Mouse (Mus musculus) ovary, adult 18-20 months (tissue): Measurements from ENCODE around the gene Syne3.

ENCODE experiments used
- DNase-seq: peaks from one replicate; pipeline ENCODE4 v3.0.0; 2022; ENCODE audit warnings: low spot score, mixed read lengths

Gene Syne3

DNA sequence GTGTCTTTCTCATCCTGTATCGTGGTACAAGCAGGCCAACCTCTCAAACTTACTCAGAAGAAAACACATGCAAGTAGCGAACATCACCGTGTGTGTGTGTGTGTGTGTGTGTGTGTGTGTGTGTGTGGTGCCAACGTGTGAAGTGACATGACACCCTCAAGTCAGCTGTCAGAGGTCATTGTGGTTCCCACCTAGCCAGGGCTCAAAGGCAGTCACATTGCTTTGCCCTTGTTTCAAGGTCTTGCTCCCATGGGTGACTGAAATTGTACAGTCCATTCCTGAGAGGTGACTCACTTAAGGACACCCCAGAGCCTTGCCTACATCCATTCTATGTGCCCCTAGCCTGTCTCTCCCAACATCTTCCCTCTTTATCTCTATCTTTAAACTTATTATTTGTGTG lies 40.0 kb downstream of the Syne3 start:
- DNase-seq, result no peak

DNA sequence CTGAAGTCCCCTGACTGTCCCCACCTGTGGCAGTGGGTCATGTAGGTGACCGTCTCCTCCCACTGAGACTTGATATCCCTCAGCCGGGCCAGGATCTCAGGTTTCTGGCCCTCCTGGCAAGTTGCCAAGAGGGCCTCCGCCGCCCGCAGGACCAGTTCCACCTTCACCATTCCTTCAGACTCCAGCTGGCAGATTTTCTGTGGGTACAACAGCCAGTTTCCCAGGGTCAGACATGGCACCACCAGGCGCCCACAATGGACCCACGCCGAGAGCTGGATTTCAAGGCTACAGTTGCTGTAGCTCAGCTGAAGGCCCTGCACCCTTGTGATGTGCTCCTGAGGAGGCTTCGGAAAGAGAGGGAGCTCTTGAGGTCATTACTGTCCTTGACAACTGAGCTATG lies 40.4 kb downstream of the Syne3 start:
- DNase-seq, result no peak

DNA sequence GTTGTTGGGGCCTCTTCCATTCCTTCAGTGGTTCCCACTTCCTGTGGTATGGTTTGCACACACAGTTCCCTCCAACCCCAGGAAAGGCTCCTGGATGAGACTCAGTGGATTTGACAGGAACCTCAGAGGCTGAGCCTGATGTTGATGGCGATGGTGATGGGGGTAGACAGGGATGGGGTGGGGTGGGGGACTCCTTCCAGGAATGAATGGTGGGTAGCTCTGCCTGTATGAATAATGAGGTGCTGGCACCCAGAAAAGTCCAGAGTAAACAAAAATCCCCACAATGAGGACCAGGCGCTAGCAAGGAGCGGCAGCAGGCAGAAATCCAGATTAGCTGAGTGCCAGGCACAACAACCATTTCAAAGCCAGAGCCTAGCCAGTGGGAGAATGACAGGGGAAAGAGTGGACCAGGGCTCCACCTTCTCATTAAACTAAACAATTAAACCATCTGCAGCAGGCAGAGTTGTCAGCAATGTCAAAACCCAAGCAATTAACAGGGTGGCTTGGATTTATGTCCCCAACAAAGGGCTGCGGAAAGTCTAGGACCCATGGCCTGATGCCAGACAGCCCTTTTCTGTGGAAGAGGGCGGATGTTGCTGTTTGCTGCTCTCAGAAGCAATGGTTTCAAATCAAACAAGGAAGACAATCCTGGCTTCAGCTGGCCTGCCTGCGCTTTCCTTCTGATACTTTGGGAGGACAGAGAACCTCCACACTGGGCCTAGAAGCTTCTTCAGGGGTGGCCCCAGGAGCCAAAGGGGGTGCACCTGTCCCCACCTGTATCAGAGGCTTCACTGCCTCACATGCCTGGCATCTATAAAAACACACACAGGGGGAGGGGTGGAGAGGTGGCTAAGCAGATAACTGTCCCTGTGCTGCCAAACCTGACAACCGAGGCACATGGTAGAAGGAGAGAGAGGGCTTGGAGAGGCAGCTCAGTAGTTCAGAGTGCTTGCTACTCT lies 44.4 kb downstream of the Syne3 start:
- DNase-seq, result no peak

DNA sequence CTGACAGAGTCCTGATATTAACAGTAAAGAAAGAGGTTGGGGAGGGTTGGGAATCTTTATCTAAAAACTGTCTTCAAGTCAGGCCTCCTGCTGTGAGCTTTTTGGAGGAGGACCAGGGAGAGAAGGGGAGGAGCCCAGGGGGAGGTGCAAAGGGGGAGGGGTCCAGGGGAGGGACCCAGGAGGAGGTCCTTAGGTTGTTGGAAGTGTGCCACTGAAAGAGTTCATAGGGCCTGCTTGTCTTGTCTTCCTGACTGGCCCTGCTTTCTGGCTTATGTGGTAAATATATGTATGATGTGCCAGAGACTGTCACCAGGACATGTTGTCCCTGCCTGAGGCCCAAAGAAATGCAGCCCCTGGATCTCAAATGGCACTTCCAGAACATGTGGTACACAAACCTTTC lies 49.2 kb downstream of the Syne3 start:
- DNase-seq, result no peak

DNA sequence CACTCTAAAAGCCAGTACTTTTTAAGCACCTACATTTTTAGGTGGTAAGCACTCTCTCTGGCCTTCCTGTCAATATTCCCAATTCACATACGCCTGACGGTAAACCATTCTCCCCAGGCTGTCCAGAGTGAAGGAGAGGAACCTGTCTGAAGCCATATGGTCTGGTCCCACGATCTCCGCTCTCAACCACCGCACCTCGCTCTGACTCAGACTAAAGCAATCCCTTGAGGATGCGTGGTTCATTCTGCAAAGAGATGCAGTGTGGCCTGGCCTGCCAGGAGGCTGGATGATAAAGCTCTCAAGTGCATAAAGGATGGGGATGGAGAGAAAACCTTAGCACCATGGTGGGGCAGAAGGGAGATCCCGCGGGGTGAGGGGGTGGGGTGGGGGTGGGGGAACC lies 49.6 kb downstream of the Syne3 start:
- DNase-seq, result no peak

DNA sequence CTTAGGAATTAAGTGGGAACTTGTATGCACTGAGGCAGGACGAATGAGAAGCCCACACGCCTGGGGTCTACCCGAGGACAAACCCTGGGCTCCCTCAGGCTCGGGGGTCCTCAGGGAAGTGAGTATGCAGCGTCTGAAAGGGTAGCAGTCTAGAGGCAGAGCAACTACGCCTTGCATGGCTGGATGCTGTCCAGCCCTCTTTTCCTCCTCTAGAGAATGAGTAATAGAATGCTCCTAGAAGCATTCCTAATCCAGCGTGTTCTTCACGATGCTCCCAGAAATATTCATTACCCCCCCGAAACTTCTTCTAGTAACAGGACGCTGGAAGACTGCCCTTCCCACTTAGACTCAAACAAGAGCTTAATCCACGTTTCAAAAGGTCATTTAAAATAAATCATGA lies 51.3 kb downstream of the Syne3 start:
- no peak for DNase-seq

DNA sequence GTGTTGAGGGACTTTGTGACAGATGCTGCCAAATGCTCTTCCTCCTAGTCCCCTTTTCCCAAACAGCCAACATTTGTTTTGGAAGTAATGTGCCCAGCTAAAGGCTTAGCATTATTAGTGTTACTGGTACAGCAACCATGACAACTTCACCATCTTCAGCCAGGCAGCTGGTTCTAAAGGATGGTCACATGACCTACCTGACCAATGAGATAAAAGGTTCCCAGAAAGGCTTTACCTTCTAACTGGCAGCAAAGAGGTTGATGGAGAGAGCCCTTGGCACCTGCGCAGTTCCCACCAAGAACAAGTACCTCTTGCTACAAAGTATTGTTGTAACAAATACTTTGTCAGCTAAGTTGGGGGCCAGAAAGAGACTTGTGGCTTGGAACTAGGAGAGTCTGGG lies 52.4 kb downstream of the Syne3 start:
- no peak for DNase-seq

DNA sequence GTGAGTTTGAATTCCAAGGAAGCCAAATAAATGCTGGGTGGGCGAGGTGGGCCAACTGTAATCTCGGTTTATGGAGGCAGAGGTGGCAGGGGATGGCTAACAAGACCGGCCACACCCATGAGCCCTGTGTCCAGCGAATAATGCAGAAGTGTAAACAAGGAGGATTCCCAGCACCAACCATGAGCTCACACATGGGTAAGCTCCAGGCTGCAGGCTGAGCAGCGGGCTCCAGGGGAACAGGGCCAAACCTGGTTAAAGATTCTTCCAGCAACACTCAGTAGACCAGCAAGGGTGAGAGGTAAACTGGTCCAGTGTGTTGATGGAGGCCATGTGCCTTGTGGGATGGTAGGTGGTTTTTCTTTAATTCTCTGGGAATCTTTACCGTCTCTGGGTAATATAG lies 53.2 kb downstream of the Syne3 start:
- no peak for DNase-seq

DNA sequence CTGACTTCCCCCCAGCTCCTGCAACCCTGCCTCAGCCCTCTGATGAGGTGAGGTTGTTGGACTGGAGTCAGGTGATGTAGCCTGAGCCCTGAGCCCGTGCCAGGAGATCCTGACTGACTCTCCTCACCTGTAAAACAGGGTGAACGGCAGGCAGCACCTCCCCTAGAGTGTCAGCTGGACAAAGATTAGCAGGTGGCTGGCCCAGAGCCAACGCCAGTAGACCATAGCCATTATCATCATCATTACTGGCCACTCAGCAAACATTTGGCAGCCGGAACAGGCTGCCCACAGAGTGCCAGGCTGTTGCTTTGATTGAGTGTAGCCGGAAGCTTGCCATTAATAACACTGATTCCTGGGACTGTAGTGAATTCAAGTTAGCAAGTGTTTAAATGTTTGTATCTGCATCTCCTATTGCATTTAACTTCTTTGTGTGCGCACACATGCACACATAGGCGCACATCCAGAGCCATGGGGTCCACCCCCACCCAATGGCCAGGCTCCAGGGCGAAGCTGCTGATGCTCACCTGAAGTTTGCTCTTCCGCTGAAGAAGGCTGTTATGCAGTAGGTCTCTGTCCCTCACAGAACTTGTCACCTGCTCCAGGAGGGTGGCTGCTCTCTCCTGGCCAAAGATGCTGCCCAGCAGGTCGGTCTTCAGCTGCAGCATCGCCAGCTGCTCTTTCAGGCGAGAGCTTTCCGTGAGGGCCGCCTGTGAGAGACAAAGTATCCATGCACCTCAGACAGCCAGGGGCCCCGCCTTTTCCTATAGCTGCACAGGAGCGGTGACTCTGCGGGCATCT lies 54.4 kb downstream of the Syne3 start:
- DNase-seq, result no peak

DNA sequence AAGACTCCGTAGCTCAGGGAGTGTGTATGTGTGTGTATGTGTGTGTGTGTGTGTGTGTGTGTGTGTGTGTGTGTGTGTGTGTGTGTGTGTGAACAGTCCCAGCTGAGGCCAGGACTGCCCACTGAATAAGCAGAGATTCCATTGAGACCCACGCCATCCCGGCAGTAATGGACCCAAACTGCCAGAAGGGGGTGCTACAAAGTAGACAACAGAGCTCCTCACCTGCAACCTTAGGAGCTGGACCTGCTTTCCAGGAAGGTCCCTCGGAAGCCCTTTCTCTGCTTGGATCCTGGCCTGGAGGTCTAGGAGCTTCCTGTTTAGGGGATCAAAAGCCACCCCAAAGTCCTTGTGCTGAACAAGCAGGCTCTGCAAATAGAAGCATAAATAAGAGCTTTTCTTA lies 55.7 kb downstream of the Syne3 start:
- DNase-seq, result no peak

DNA sequence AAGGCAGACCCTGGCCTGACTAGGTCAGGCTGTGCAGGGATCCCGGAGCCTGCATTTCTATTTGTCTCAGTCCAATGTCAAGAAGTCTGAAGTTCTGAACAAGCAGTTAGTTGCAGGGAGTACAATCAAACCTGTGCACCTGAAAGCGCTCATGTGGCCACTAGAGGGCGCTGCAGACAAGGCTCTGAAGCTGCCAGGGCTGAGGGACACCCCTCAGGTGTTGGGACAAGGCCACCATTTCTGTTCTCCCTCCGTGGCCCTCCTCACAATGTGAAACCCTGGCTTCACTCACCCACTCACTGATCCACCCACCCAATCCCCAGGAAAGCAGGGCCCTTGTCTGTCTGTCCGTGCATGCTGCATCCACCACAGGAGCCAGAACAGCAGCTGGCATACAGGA lies 57.2 kb downstream of the Syne3 start:
- peak; percentile 44 for DNase-seq

DNA sequence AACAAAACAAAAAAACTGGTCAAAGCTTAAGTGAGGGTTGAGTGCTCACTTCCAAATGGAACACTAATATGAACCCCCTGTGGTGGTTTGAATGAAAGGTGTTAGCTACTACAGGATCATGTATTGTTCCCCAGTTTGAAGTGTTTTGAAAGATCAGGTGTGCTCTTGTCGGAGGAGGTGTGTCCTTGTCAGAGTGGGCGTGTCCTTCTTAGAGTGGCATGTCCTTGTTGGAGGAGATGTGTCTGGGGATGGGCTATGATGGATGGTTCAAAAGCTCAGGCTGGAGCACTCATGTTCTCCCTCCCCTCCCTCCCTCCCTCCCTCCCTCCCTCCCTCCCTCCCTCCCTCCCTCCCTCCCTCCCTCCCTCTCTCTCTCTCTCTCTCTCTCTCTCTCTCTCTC lies 61.7 kb downstream of the Syne3 start:
- DNase-seq, result no peak

DNA sequence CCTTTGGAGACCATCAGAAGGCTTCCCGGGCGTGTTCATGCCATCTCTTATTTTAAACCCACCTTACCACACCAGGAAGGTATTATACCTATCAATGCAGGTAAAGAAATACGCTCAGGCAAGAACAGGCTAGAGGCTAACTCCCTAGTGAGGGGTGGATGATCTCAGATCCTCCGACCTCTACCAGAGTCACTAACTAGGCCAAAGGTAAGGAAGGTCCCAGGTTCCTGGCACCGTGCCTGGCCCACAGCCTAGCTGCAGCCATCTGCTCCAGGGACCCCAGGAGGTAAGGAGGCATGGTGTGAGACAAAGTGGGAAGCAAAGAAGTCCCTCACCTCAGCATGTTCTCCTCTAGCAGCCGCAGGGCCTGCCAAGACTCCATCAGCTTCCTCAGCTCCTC lies 63.4 kb downstream of the Syne3 start:
- no peak for DNase-seq

DNA sequence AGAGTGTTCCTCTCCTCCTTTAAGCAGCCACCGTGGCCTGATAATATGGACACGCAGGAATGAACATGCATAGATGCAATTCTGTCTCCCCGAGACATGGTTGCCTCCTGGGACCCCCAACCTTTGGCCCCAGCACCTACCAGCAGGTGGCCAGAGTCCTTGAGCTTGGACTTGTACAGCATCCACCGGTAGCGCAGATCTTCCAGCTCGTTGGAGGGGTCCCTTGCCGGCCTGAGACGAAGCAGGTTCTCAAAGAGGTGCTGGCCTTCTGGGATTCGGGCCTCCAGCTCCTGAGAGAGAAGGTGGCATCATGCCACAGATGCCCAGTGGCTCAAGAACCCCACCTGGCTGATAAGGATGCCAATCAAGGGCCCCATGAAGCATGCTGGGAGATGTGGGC lies 69.1 kb downstream of the Syne3 start:
- DNase-seq, result no peak

DNA sequence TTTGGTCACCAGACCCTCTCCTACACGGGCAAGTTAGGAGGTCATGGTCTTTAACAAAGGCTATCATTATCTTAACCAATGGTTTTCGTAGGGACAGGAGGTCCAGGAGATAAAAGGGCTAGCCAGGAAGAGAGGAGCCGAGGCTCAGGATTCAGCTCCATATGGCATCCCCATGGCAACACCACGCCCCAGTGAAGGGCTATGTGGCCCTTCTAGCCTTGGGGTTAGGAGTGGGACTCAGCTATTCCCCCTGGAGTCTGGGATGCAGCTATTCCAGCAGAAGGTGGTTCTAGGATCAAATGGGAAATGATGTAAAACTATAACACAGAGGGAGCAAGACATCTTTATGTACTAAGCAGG lies 69.6 kb downstream of the Syne3 start:
- DNase-seq, result no peak

DNA sequence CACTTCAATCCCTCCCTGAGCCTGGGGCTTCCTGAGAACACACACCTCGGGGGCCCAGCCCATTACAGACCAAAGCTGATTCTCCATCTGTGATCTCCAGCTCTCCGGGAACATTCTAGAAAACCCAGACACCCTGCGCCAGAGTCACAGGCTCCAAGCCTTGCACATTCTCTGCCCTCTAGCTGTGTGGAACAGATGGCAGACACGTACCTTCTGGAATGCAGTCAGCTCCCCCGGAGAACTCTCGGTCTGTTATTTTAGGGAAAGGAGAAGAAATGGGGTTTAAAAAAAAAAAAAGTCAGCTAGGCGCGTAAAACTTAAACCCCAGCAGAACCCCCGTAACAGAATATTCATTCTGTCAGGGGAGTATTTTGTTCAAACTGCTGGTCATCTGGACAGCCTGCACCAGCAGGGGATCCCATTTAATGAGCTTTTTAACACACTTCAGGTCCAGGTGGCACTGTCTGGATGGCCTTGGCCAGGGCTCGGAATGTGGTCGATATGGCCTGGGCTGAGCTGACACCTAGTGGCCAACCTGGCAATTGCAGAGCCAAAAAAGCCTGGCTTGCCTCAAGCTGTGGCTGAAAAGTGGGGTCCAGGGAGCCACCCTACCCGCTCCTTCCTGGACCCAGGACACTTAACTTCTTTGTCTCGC lies 70.1 kb downstream of the Syne3 start:
- peak; percentile 22 for DNase-seq

DNA sequence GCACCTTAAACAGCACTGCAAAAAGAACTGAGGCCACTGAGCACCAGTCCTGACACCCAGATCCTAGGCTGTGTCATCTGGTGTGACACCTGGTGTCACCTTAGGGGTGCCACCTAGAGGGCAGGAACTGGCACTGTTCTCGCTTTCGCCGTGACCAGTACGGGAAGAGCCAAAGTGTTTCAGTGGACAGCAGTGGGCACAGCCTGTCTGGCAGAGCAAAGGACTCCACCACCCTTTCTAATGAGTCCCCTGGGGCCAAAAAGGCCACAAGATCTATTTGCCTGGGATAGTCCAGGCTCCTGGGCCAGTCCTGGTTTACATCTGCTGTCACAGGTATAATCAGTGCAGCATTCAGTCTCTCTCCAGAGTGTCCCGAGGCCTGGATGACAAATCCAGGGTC lies 70.7 kb downstream of the Syne3 start:
- DNase-seq, result no peak

DNA sequence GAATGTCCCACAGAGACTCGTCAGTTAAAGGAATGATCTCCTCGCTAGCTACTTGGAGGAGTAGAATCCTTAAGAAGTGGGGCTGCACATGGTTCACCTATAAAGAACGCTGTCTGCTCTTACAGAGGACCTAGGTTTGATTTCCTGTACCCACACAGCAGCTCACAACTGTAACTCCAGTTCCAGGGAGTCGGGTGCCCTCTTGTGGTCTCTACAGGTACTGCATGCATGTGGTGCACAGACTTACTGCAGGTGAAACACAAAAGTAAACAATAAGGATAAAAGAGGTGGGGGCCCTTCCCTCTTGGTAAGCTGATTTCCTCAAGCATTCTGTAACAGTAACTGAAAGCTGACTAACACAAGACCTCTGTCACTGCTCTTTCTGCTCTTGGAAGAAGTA lies 73.4 kb downstream of the Syne3 start:
- no peak for DNase-seq

DNA sequence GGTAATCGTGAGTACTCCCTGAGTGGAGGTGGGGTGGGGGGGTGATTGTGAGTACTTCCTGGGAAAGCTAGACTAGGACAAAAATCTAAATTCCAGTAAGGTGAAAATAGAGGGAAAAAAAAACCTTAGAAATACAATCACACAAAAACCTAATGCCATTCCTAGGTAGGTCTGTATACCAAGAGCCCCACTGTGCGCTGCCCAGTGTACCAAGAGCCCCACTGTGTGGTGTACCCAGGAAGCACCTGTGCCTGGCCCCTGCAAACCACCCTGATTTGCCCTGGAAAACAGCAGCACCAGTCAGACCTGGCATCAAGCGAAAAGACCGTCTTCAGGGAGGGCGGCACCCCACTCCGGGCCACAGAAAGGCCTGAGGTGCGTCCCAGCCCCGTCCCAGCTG lies 74.5 kb downstream of the Syne3 start:
- no peak for DNase-seq

DNA sequence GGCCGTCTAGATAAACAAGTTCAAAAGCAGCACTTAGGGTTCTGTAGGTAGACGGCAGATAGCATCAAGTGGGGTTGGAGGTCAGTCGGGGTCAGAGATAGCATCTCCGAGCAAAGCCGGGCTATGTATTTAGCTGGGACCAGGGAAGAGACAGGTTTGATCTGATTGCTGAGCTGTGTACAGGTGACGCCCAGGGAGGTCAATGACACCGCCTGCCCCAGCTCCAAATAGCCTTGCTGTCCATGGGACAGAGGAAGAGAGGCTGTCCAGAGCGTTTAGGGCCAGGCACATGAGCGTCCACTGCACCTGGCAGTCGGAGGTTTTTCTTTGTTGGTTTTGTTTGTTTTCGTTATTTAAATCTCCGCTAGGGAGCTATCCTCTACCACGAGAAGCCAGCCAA lies 75.8 kb downstream of the Syne3 start:
- DNase-seq, result no peak

DNA sequence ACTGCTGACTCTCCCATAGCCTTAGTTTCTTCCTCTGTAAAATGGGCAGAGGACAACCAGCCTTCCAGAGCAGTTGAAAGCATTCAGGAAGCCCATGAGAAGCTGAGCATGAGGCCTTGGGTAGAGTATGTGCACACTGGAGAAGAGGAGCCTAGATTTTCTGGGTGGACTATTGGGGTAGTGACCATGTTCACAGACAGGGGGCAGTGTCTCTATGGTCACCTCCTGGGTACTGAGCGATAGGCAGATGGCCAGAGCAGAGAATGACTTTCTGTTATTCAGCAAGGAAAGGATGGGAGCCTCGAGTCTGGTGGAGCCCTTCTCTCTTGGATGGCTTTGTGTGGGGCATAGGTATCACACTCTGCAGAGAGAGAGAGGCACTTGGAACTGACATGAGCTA lies 76.4 kb downstream of the Syne3 start:
- DNase-seq, result no peak

DNA sequence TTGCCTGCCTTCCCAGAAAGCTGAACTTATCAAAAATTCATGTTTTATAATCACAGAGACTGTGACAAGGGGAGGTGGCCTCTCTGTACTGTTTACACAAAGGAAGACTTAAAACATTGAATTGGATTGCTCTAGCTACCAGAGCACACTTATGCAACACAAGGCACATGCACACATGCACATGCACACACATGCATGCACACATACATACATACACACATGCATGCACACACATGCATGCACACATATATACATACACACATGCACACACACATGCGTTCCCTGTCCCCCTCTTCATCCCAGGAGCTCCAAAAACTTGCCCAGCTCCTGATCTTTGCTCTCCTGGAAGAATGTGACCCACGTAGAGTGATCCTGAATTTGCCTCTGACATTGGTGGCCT lies 83.8 kb downstream of the Syne3 start:
- no peak for DNase-seq

DNA sequence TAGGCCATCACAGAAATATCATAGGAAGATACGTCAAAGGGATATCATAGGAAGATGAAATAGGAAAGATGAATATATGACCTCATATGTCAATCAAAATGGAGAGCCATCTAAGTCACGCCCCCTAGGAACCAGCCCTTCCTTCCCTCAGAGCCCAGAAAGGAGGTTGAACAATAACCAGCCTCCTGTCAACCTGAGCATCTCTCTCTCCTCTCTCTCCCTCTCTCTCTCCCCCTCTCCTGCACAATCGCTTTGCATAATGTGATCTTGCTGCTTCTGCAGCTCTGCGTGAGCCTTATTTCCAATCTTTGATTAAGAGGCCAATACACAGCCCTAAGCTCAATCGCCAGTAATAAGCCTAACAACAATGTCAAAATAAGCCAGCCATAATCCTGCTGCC lies 84.6 kb downstream of the Syne3 start:
- DNase-seq, result no peak
